Mouse (Mus musculus) embryonic fibroblast, embryonic 13.5 days (primary cell): ENCODE measurements at regions not wholly inside any gene's neighbourhood (a gene's known extent, or its start where the extent isn't known, plus 50 kb on each side); places are given as distances from the start of the nearest gene placed in this dataset.

Experiments used
- CTCF ChIP-seq: IDR thresholded peaks from 2 replicates; pipeline ENCODE4 v1.5.1; 2011; ENCODE audit warnings: mild to moderate bottlenecking, control low read depth, low read length, moderate library complexity, borderline replicate concordance; ENCODE audit not compliant: insufficient read depth
- POLR2A ChIP-seq: IDR thresholded peaks from 2 replicates; pipeline ENCODE4 v1.6.1; 2011; ENCODE audit warnings: low read depth, mild to moderate bottlenecking, control low read depth, low read length, moderate library complexity

DNA sequence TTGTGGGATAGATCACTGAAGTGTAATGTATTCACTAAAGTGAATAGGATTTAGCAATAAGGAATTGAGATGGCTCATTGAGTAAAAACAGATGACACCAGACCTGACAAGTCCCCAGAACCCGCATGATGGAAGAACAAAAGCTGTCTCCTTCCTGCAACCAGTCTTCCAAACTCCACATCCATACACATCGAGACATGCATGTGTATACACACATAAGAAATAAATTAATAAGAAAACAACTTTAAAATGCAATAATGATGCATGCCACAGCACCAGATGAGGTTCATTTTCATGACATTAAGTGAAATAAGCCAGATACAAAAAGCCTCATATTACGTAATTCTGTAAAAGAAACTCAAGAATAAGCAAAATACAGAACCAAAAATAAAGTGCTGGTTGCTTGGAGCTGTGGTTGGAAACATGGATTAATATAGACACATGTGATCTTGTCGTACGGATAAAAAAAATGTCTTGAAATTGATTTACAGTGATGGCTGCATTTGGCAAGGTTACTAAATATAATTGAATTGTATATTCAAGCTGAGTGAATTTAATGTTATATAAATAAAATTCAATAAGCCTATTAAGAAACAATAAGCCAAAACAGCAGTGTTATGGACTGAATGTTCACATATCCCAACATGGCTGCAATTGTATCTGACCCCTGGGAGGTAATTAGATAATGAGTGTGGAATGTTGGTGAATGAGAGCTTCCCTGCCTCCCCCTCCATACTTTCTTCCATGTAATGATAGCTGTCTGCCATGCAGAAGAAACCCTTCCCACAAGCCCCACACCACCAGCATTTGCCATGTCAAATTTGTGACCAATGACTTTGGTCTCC lies 1488.9 kb upstream of the Lrrc6 start:
- no peak for TF ChIP-seq CTCF
- no peak for TF ChIP-seq POLR2A
